Mouse (Mus musculus) C2C12 (cell line): ENCODE measurements around the gene Mpp2.

Experiments used
- CEBPB ChIP-seq: IDR thresholded peaks from one replicate; pipeline ENCODE4 v1.6.1; 2011; ENCODE audit warnings: low read depth, mild to moderate bottlenecking, control low read depth, moderate library complexity
- CTCF ChIP-seq: IDR thresholded peaks from one replicate; pipeline ENCODE4 v1.5.1; 2011; ENCODE audit not compliant: control insufficient read depth, insufficient read depth, insufficient read length
- FOSL1 ChIP-seq: IDR thresholded peaks from one replicate; pipeline ENCODE4 v1.8.0; 2011; ENCODE audit warnings: mild to moderate bottlenecking, low read length; ENCODE audit not compliant: poor library complexity, insufficient read depth, severe bottlenecking
- MAX ChIP-seq: IDR thresholded peaks from one replicate; pipeline ENCODE4 v1.6.1; 2011; ENCODE audit warnings: mild to moderate bottlenecking, control low read depth
- MYOD1 ChIP-seq: IDR thresholded peaks from one replicate; pipeline ENCODE4 v1.6.1; 2011; ENCODE audit warnings: low read depth; ENCODE audit not compliant: control insufficient read depth, insufficient read length
- MYOG ChIP-seq: IDR thresholded peaks from one replicate; pipeline ENCODE4 v1.6.1; 2011; ENCODE audit not compliant: control insufficient read depth, insufficient read length; ENCODE audit errors: extremely low read depth
- USF1 ChIP-seq: IDR thresholded peaks from one replicate; pipeline ENCODE4 v1.6.1; 2011; ENCODE audit warnings: low read depth, mild to moderate bottlenecking, control low read depth, moderate library complexity

DNA sequence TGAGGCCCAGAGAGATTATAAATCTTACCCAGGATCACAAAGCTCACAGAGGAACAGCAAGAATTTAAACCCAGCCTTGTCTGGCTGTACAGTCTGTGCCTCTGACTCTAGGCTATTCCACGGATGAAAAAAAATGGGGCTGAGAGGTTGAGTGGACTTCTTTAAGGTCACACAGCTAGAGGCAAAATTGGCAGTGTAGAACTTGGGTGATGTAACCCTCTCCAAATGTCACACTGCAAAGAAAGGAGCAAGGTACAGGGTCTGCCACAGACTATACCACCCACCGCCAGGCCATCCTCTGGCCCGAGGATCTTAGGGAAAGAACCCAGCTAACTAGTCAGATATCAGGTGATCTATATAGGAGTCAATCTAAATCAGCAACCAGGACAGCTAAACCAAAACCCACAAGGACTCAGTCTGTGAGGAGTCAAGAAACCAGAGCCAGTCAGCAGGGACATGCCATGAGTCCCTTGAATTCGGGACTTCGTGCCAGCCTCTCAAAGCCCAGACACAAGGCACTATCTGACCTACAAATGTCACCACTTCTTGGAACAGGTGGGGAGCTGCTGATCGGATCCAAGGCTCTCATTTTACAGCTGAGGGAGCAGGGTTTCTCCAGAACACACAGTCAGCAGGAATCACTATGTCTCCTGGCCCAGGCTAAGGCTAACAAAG, 64.1 kb downstream of the Mpp2 start:
- TF ChIP-seq CTCF (no peak), MAX (no peak), MYOG (no peak), USF1 (no peak), MYOD1 (no peak), CEBPB (no peak), FOSL1 (no peak)
